Mouse (Mus musculus) stomach, embryonic 14.5 days (tissue): ENCODE measurements at regions not wholly inside any gene's neighbourhood (a gene's known extent, or its start where the extent isn't known, plus 50 kb on each side); places are given as distances from the start of the nearest gene placed in this dataset.

Source experiments
- ATAC-seq: fragments of 200-750 bp; cut with Nextera tagmentation; 2 replicates; pipeline ENCODE4 v1.8.0; 2017; ENCODE audit warnings: low read depth, moderate TSS enrichment; ENCODE audit not compliant: insufficient number of reproducible peaks, insufficient read depth, low FRiP score
- H3K27ac ChIP-seq: fragments of 300-500 bp; sonication (generic); 2 replicates; pipeline ENCODE4 v1.5.1; 2014; ENCODE audit warnings: mild to moderate bottlenecking, low read length, moderate library complexity, mixed read lengths
- H3K27me3 ChIP-seq: fragments of 300-500 bp; sonication (generic); 2 replicates; pipeline ENCODE4 v1.6.1; 2014; ENCODE audit warnings: low read length, control low read depth, mixed read lengths; ENCODE audit not compliant: control insufficient read depth, insufficient read depth
- H3K36me3 ChIP-seq: fragments of 300-500 bp; sonication (generic); 2 replicates; pipeline ENCODE4 v1.6.1; 2014; ENCODE audit warnings: mild to moderate bottlenecking, control low read depth, low read length, moderate library complexity, mixed read lengths; ENCODE audit not compliant: control insufficient read depth, insufficient read depth
- H3K4me1 ChIP-seq: fragments of 300-500 bp; sonication (generic); 2 replicates; pipeline ENCODE4 v1.6.1; 2014; ENCODE audit warnings: low read length, control low read depth, mixed read lengths; ENCODE audit not compliant: control insufficient read depth, insufficient read depth
- H3K4me2 ChIP-seq: fragments of 300-500 bp; sonication (generic); replicated peaks from 2 replicates; pipeline ENCODE4 v1.6.1; 2014; ENCODE audit warnings: low read depth, low read length, control low read depth
- H3K4me3 ChIP-seq: fragments of 300-500 bp; sonication (generic); 2 replicates; pipeline ENCODE4 v1.5.1; 2014; ENCODE audit warnings: low read depth, low read length, control low read depth
- H3K9ac ChIP-seq: fragments of 300-500 bp; sonication (generic); replicated peaks from 2 replicates; pipeline ENCODE4 v1.6.1; 2014; ENCODE audit warnings: low read depth, mild to moderate bottlenecking, control low read depth, low read length, moderate library complexity, mixed read lengths
- H3K9me3 ChIP-seq: fragments of 300-500 bp; sonication (generic); 2 replicates; pipeline ENCODE4 v1.6.1; 2016; ENCODE audit warnings: low read depth, low read length, control low read depth; ENCODE audit not compliant: control insufficient read depth
- WGBS: fragments of 180-500 bp; shearing (Covaris S2); extraction: QIAGEN DNeasy Blood & Tissue Kit; methylation state at CpG from one replicate; pipeline ENCODE4 v1.1.7; 2014; 5-methylcytosine and 5-hydroxymethylcytosine counted together

DNA sequence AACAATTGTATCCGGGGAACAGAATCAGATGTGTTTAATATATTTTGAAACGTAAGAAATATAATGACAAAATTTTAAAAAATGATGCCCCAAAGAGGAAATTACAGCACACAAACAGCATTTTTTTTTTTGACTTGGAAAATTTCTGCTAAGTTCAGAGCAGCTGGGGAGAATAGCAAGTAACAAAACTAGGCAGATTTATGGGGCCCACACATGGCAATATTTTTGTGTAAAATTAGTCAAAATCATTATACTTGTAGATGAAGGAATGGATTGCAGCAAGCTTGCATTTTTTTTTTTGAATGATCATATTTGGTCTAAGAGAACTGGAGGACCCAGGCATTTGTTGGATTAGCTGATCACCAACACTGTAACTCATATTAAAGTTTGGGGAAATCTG lies 189.4 kb downstream of the Map2k6 start:
- no peak overlapping the region for H3K4me2 ChIP-seq
- no peaks in the 10 kb centered on the region for H3K27me3 ChIP-seq
- no peak for ATAC-seq
- no peak overlapping the region for H3K4me3 ChIP-seq
- H3K9ac ChIP-seq = no peak overlapping the region
- H3K27ac ChIP-seq = no peak overlapping the region
- 74% methylated on average over 2 of the region's 2 CpGs for WGBS
- H3K9me3 ChIP-seq = no peaks in the 10 kb centered on the region
- no peaks in the 10 kb centered on the region for H3K4me1 ChIP-seq
- H3K36me3 ChIP-seq = no peaks in the 10 kb centered on the region

DNA sequence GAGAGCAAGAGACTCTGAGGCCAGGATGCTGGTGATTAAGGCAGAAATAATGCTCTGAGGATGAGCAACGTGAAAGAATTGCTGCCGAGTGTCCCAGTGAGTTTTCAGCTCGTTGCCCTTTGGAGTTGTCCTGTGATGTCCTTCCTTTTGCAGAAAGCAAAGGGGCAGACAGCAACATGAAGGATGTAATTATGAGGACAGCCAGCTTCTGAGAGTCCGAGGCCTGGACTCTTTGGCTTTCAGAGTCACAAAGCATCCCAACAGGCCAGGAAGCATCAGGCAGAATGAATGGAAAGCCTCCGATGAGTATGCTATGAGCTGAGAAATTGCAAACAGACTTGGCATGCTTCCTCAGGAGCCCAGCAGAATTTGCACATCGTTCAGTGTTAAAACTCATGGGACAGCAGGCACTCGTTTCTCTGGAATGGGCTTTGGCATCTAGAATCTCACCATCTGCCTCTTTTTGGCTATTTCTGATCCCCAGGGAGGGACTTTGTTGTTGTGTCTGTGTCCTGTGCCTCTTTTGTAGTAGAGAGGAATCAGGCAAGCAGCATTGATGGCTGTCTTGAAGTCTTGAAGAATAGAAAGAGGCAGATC lies 196.4 kb downstream of the Map2k6 start:
- no peak overlapping the region for H3K4me2 ChIP-seq
- no peaks in the 10 kb centered on the region for H3K4me1 ChIP-seq
- H3K9me3 ChIP-seq = no peaks in the 10 kb centered on the region
- WGBS = 79% methylated on average over 7 of the region's 7 CpGs
- H3K9ac ChIP-seq = no peak overlapping the region
- ATAC-seq = no peak
- no peaks in the 10 kb centered on the region for H3K36me3 ChIP-seq
- H3K27ac ChIP-seq = no peak overlapping the region
- H3K27me3 ChIP-seq = no peaks in the 10 kb centered on the region
- H3K4me3 ChIP-seq = no peak overlapping the region

DNA sequence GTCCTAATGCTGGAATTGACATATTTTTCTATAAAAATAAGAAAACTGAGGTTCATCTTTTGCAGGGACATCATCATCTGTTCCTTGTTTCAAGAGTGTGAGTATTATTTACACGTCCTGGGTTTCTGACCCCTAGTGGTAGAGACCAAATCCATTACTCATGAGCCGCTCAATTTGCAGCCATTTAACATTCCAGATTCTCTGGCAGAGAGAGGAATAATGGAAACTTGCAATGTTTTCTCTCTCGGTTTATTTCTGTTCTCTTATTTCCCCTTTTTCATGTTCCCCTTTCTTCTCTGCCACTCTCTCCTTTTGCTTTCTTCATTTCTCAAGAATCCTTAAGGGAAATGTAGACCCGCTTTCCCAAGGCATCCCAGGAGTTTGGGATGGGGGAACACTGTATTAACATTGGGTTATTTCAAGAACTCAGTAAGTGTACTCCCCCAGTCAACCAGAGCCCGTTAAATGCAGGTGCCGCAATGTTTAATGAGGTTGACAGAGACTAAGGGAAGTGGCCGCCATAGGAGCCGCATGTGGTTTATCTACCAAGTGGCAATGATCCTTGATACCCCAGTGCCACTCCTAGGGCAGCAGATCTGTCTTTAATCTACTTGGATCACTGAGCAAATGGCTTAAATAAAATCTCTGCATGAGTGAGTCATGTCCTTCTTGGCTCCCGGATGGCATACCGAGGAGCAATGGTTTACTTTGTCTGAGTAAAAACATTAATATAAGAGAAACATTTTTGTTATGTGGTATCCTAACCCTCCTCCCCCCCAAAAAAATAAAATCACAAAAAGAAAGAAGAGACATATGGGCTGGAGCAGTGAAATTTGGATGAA lies 206.3 kb downstream of the Map2k6 start:
- Histone ChIP-seq H3K4me2 (no peak overlapping the region), H3K36me3 (no peaks in the 10 kb centered on the region), H3K4me3 (no peak overlapping the region), H3K27me3 (no peaks in the 10 kb centered on the region), H3K9ac (no peak overlapping the region), H3K9me3 (no peaks in the 10 kb centered on the region), H3K27ac (no peak overlapping the region), H3K4me1 (no peaks in the 10 kb centered on the region)
- 72% methylated on average over 10 of the region's 10 CpGs for WGBS
- no peak for ATAC-seq

DNA sequence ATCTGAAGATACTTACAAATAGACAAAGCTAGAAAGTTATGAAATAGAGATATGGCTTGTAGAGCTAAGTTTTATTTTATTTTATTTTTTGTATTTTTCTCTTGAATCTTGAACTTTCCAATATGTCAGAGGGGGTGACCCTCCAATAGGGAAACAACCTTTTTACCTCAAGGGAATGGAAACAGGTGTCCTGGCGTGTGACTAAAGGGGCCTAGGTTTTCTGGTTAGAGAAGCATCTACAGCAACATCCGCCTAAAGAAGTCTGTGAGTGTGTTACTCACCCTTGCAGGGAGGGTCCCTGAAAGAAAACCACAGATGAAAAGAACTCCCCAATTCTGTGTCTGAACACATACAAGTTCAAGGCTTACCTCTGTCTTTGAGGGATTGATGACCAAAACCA lies 210.4 kb downstream of the Map2k6 start:
- Histone ChIP-seq H3K9me3 (no peaks in the 10 kb centered on the region), H3K4me2 (no peak overlapping the region), H3K9ac (no peak overlapping the region), H3K27ac (no peak overlapping the region), H3K36me3 (no peaks in the 10 kb centered on the region), H3K4me1 (no peaks in the 10 kb centered on the region), H3K4me3 (no peak overlapping the region), H3K27me3 (no peaks in the 10 kb centered on the region)
- no peak for ATAC-seq
- WGBS = 93% methylated on average over 2 of the region's 2 CpGs

DNA sequence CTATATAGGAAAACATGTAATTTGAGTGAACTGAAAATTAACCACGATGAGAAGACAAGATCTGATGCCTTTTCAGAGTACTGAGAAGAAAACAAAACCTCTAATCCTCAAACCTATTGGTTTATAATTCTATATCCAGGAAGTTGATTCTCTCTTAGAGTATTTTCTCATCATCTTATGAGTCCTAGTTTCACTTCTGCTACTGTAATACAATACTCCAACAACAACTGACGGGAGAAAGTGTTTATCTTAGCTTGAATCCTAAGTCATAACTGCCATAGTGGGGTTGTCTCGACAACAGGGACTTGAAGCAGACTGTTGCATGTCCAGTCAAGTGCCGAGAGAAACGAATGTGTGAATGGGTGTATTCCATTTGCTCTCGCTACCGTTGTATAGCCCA lies 211.9 kb downstream of the Map2k6 start:
- Histone ChIP-seq H3K27me3 (no peaks in the 10 kb centered on the region), H3K4me1 (no peaks in the 10 kb centered on the region), H3K27ac (no peak overlapping the region), H3K4me2 (no peak overlapping the region), H3K4me3 (no peak overlapping the region), H3K9ac (no peak overlapping the region), H3K36me3 (no peaks in the 10 kb centered on the region), H3K9me3 (no peaks in the 10 kb centered on the region)
- ATAC-seq = no peak
- WGBS = 72% methylated on average over 7 of the region's 7 CpGs

DNA sequence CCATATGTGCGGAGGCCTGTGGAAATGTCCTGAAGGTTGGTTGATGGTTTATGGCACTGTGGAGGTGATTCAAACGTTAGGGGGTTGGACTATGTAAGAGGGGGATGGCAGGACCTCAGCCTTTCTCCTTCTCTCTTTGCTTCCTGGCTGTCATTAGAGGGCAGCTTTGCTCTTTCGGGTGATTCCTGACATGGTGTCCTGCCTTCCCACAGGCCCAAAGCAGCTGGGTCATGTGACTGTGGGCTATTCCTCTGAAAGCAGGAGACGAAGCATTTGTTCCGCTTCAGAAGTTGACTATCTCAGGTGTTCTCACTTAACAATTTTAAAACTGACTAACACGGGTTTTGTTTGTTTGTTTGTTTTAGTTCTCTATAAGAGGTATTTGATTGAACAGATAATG lies 233.1 kb downstream of the Map2k6 start:
- Histone ChIP-seq H3K4me1 (no peaks in the 10 kb centered on the region), H3K9me3 (no peaks in the 10 kb centered on the region), H3K27me3 (no peaks in the 10 kb centered on the region), H3K4me3 (no peak overlapping the region), H3K9ac (no peak overlapping the region), H3K36me3 (no peaks in the 10 kb centered on the region), H3K4me2 (no peak overlapping the region), H3K27ac (no peak overlapping the region)
- no peak for ATAC-seq
- 68% methylated on average over 6 of the region's 6 CpGs for whole genome bisulfite sequencing

DNA sequence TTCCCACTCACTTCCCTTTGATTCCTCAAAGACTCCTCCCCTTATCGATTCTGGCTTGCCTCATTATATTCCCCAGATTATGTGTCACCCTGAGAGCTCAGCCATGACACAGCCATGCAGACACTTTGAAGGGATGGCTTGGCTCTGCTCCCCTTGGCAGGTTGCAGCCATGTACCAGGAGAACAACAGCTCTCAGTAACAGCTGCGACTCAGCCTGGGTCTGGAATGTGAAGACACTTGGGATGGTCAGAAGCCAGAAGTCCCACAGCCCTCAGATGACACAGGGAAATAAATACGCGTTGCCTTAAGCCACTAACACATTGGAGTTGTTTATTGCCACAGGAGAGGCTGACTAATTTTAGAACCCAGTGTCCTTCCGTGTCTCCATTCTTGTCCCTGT lies 234.4 kb downstream of the Map2k6 start:
- H3K4me2 ChIP-seq = no peak overlapping the region
- no peak for ATAC-seq
- no peaks in the 10 kb centered on the region for H3K36me3 ChIP-seq
- H3K27me3 ChIP-seq = no peaks in the 10 kb centered on the region
- no peaks in the 10 kb centered on the region for H3K4me1 ChIP-seq
- H3K4me3 ChIP-seq = no peak overlapping the region
- H3K9me3 ChIP-seq = no peaks in the 10 kb centered on the region
- no peak overlapping the region for H3K9ac ChIP-seq
- H3K27ac ChIP-seq = no peak overlapping the region
- WGBS = 75% methylated on average over 5 of the region's 5 CpGs

DNA sequence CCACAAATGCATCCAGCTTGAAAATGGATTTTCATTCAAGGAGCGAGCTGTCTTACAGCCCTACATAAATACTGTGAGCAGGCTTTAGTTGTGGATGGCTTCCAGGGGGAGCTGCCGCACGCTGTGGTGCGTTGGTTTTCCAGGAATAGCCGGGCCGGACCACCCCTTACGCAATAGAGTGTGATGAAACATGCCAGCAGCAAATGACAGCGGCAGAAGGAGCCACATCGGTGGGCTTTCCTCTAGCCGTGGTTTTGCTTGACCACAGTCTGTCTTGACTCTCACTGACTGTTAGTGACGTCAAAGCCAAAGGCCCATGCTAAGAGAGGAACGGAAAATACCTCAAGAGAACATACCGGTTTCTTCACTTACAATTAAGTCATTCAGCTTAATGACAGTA lies 243.6 kb downstream of the Map2k6 start:
- Histone ChIP-seq H3K4me2 (no peak overlapping the region), H3K36me3 (no peaks in the 10 kb centered on the region), H3K4me3 (no peak overlapping the region), H3K4me1 (no peaks in the 10 kb centered on the region), H3K9me3 (no peaks in the 10 kb centered on the region), H3K27ac (no peak overlapping the region), H3K27me3 (no peaks in the 10 kb centered on the region), H3K9ac (no peak overlapping the region)
- WGBS = 69% methylated on average over 13 of the region's 13 CpGs
- no peak for ATAC-seq
